Mouse (Mus musculus) neural tube, embryonic 14.5 days (tissue): ENCODE data around the gene Kdelc1. TPM values are rescaled to one million over a fixed set of nuclear protein-coding genes. Genes with fewer than 3 reads are reported as not detected.

Source experiments
- ATAC-seq: fragments of 200-750 bp; cut with Nextera tagmentation; 2 replicates; pipeline ENCODE4 v1.8.0; 2017; ENCODE audit warnings: low read depth, mild to moderate bottlenecking, moderate TSS enrichment, moderate library complexity
- H3K27ac ChIP-seq: fragments of 300-500 bp; sonication (generic); 2 replicates; pipeline ENCODE4 v1.5.1; 2014; ENCODE audit warnings: low read depth, mild to moderate bottlenecking, control low read depth, low read length, moderate library complexity, mixed read lengths
- H3K27me3 ChIP-seq: fragments of 300-500 bp; sonication (generic); 2 replicates; pipeline ENCODE4 v1.6.1; 2014; ENCODE audit warnings: low read length; ENCODE audit not compliant: control insufficient read depth, insufficient read depth
- H3K36me3 ChIP-seq: fragments of 300-500 bp; sonication (generic); 2 replicates; pipeline ENCODE4 v1.6.1; 2014; ENCODE audit warnings: low read length, mixed read lengths; ENCODE audit not compliant: control insufficient read depth, insufficient read depth
- H3K4me1 ChIP-seq: fragments of 300-500 bp; sonication (generic); 2 replicates; pipeline ENCODE4 v1.6.1; 2014; ENCODE audit warnings: low read length; ENCODE audit not compliant: control insufficient read depth, insufficient read depth
- H3K4me2 ChIP-seq: fragments of 300-500 bp; sonication (generic); 2 replicates; pipeline ENCODE4 v1.6.1; 2014; ENCODE audit warnings: mild to moderate bottlenecking, low read depth, low read length, control low read depth
- H3K4me3 ChIP-seq: fragments of 300-500 bp; sonication (generic); 2 replicates; pipeline ENCODE4 v1.5.1; 2014; ENCODE audit warnings: low read depth, low read length, control low read depth, mixed read lengths
- H3K9ac ChIP-seq: fragments of 300-500 bp; sonication (generic); replicated peaks from 2 replicates; pipeline ENCODE4 v1.6.1; 2014; ENCODE audit warnings: low read depth, mild to moderate bottlenecking, control low read depth, low read length, mixed read lengths
- H3K9me3 ChIP-seq: fragments of 300-500 bp; sonication (generic); 2 replicates; pipeline ENCODE4 v1.6.1; 2016; ENCODE audit warnings: low read length; ENCODE audit not compliant: control insufficient read depth
- WGBS: fragments of 180-500 bp; shearing (Covaris S2); extraction: QIAGEN DNeasy Blood & Tissue Kit; methylation state at CpG from one replicate; pipeline ENCODE4 v1.1.7; 2014; 5-methylcytosine and 5-hydroxymethylcytosine counted together
- polyA plus RNA-seq: library from polyadenylated mRNA; unstranded; fragments of >200 nt; fragmentation: Nextera tagmentation; extraction: Ambion mirVana; gene quantifications from 2 replicates; pipeline ENCODE4 v1.2.1, GENCODE M21; 2014

The Kdelc1 gene
- 25.3 and 30.1 TPM in 2 replicates for polyA plus RNA-seq

GRCm38 (mm10) chr1:44118239-44119054, at the start of gene Kdelc1, which contains the start of gene Bivm:
Kdelc1 (minus strand) TSS chr1:44118808.
Bivm (plus strand) TSS chr1:44118957.
- H3K9ac ChIP-seq = peak within 1 kb of the TSS; percentile 89
- H3K27ac ChIP-seq = peak within 1 kb of the TSS; percentile 94
- peak within 1 kb of the TSS; percentile 63 for H3K4me3 ChIP-seq
- H3K4me1 ChIP-seq = peaks cover 16% of the 10 kb centered on the region; the same call in 1 of the 2 replicates
- peaks cover 5% of the 10 kb centered on the region for H3K36me3 ChIP-seq
- no peaks in the 10 kb centered on the region for H3K27me3 ChIP-seq
- ATAC-seq = peak; percentile 98
- H3K4me2 ChIP-seq = peak within 1 kb of the TSS; percentile 85
- under 1% methylated on average over 39 of the region's 39 CpGs for WGBS
- no peaks in the 10 kb centered on the region for H3K9me3 ChIP-seq

- ATAC-seq = no peak
- WGBS = 96% methylated on average over 3 of the region's 3 CpGs
- peaks cover 48% of the 10 kb centered on the region for H3K36me3 ChIP-seq
- no peak overlapping the region for H3K4me2 ChIP-seq
- no peaks in the 10 kb centered on the region for H3K4me1 ChIP-seq
- H3K27ac ChIP-seq = no peak overlapping the region
- no peak overlapping the region for H3K9ac ChIP-seq
- no peaks in the 10 kb centered on the region for H3K9me3 ChIP-seq
- no peak overlapping the region for H3K4me3 ChIP-seq
- no peaks in the 10 kb centered on the region for H3K27me3 ChIP-seq
Measured at GRCm38 (mm10) chr1:44167859-44168383, 49.3 kb upstream of the Kdelc1 start.

GRCm38 (mm10) chr1:44162389-44162788, 43.8 kb upstream of the Kdelc1 start:
- no peaks in the 10 kb centered on the region for H3K27me3 ChIP-seq
- H3K4me1 ChIP-seq = no peaks in the 10 kb centered on the region
- no peak for ATAC-seq

GRCm38 (mm10) chr1:44161818-44162217, 43.2 kb upstream of the Kdelc1 start:
- WGBS = 96% methylated on average over 6 of the region's 6 CpGs
- H3K27me3 ChIP-seq = no peaks in the 10 kb centered on the region
- H3K4me3 ChIP-seq = no peak overlapping the region
- H3K4me1 ChIP-seq = no peaks in the 10 kb centered on the region
- no peak overlapping the region for H3K9ac ChIP-seq
- no peak overlapping the region for H3K27ac ChIP-seq
- no peaks in the 10 kb centered on the region for H3K9me3 ChIP-seq
- ATAC-seq = no peak
- H3K36me3 ChIP-seq = peaks cover 64% of the 10 kb centered on the region
- no peak overlapping the region for H3K4me2 ChIP-seq

More at GRCm38 (mm10) chr1:44162389-44162788, 43.8 kb upstream of the Kdelc1 start:
- Histone ChIP-seq H3K27ac (no peak overlapping the region), H3K4me3 (no peak overlapping the region), H3K9me3 (no peaks in the 10 kb centered on the region), H3K9ac (no peak overlapping the region), H3K36me3 (peaks cover 69% of the 10 kb centered on the region), H3K4me2 (no peak overlapping the region)
- 94% methylated on average over 5 of the region's 5 CpGs for WGBS

- Histone ChIP-seq H3K4me1 (no peaks in the 10 kb centered on the region), H3K27ac (no peak overlapping the region), H3K4me2 (no peak overlapping the region), H3K36me3 (peaks cover 39% of the 10 kb centered on the region), H3K27me3 (no peaks in the 10 kb centered on the region), H3K9me3 (no peaks in the 10 kb centered on the region), H3K9ac (no peak overlapping the region), H3K4me3 (no peak overlapping the region)
- 83% methylated on average over 6 of the region's 6 CpGs for WGBS
- ATAC-seq = no peak
Measured at GRCm38 (mm10) chr1:44158317-44158716, 39.7 kb upstream of the Kdelc1 start.

GRCm38 (mm10) chr1:44155287-44155686, 36.7 kb upstream of the Kdelc1 start:
- Histone ChIP-seq H3K4me3 (no peak overlapping the region), H3K4me1 (no peaks in the 10 kb centered on the region), H3K4me2 (no peak overlapping the region), H3K27ac (no peak overlapping the region), H3K9ac (no peak overlapping the region), H3K36me3 (peaks cover 13% of the 10 kb centered on the region; the same call in 1 of the 2 replicates), H3K9me3 (no peaks in the 10 kb centered on the region), H3K27me3 (no peaks in the 10 kb centered on the region)
- WGBS = 96% methylated on average over 4 of the region's 4 CpGs
- peak; percentile 14; the same call in 1 of the 2 replicates for ATAC-seq

- Histone ChIP-seq H3K9ac (peak overlapping the region; percentile 91; the same call in 1 of the 2 replicates), H3K9me3 (no peaks in the 10 kb centered on the region), H3K4me2 (peak overlapping the region; percentile 70), H3K27me3 (no peaks in the 10 kb centered on the region), H3K27ac (no peak overlapping the region; the same call in 1 of the 2 replicates), H3K36me3 (no peaks in the 10 kb centered on the region), H3K4me1 (no peaks in the 10 kb centered on the region; the same call in 1 of the 2 replicates), H3K4me3 (peak overlapping the region; percentile 68)
- WGBS = 26% methylated on average over 6 of the region's 6 CpGs
- no peak for ATAC-seq
Measured at GRCm38 (mm10) chr1:44148706-44149105, 30.1 kb upstream of the Kdelc1 start.

GRCm38 (mm10) chr1:44147563-44148381, 29.2 kb upstream of the Kdelc1 start, which contains the start of gene Ercc5:
Ercc5 (plus strand) TSS chr1:44147744.
- H3K9ac ChIP-seq = peak within 1 kb of the TSS; percentile 91
- peak; percentile 98 for ATAC-seq
- 0 out of 2 replicates have a peak, but pooled peaks cover 4% of the 10 kb centered on the region for H3K36me3 ChIP-seq
- H3K4me3 ChIP-seq = peak within 1 kb of the TSS; percentile 68
- H3K27ac ChIP-seq = peak within 1 kb of the TSS; percentile 98
- H3K4me2 ChIP-seq = peak within 1 kb of the TSS; percentile 70
- under 1% methylated on average over 66 of the region's 66 CpGs for WGBS
- H3K4me1 ChIP-seq = no peaks in the 10 kb centered on the region; the same call in 1 of the 2 replicates
- no peaks in the 10 kb centered on the region for H3K9me3 ChIP-seq
- no peaks in the 10 kb centered on the region for H3K27me3 ChIP-seq
